Mouse (Mus musculus) kidney, postnatal 25 days (tissue): ENCODE results near the gene Cyp3a25.
"Not testable (repeated sequence)": the region's sequence is repeated elsewhere in the genome, so short reads cannot be mapped to it uniquely, and the experiment has no call there.

ENCODE experiments used
- DNase-seq, 2 experiments: peaks; one replicate each; pipeline ENCODE4 v3.0.0; 2021; ENCODE audit warnings: mixed read lengths in 2 of 2

Cyp3a25 gene

GRCm38 (mm10) chr5:146009509-146009908 is at the start of gene Cyp3a25:
Gene Cyp3a25 (minus strand): TSS chr5:146009618.
- not testable (repeated sequence) for DNase-seq

- no peak for DNase-seq
Measured at GRCm38 (mm10) chr5:146021136-146021535, 11.7 kb upstream of the Cyp3a25 start.

GRCm38 (mm10) chr5:146018275-146018674 is 8.9 kb upstream of the Cyp3a25 start:
- DNase-seq: no peak

- DNase-seq: no peak
Measured at GRCm38 (mm10) chr5:146011251-146011650, 1.8 kb upstream of the Cyp3a25 start.

GRCm38 (mm10) chr5:145967080-145967479 is 42.3 kb downstream of the Cyp3a25 start:
- DNase-seq: peak in 1 of 2 experiments; percentile 9
